Mouse (Mus musculus) myocyte (in vitro differentiated cells): Measurements from ENCODE around the gene Zfp771. TPM values are rescaled to one million over a fixed set of nuclear protein-coding genes. Genes with fewer than 3 reads are reported as not detected.

ENCODE experiments used
- H3K27me3 ChIP-seq: one replicate; pipeline ENCODE4 v1.6.1; 2011; ENCODE audit not compliant: control insufficient read depth, insufficient read depth, insufficient read length
- H3K36me3 ChIP-seq: one replicate; pipeline ENCODE4 v1.6.1; 2011; ENCODE audit not compliant: control insufficient read depth, insufficient read depth
- H3K4me2 ChIP-seq: one replicate; pipeline ENCODE4 v1.6.1; 2011; ENCODE audit warnings: low read depth, control low read depth
- H3K4me3 ChIP-seq: one replicate; pipeline ENCODE4 v1.5.1; 2011; ENCODE audit warnings: mild to moderate bottlenecking, control low read depth, moderate library complexity
- H3K79me2 ChIP-seq: one replicate; pipeline ENCODE4 v1.6.1; 2011; ENCODE audit not compliant: control insufficient read depth, insufficient read depth
- H3ac ChIP-seq: one replicate; pipeline ENCODE4 v1.6.1; 2011; ENCODE audit not compliant: control insufficient read depth, insufficient read length
- CEBPB ChIP-seq: IDR thresholded peaks from 2 replicates; pipeline ENCODE4 v1.6.1; 2011; ENCODE audit warnings: mild to moderate bottlenecking, moderate library complexity; ENCODE audit not compliant: poor library complexity, insufficient read depth, severe bottlenecking
- E2F4 ChIP-seq: IDR thresholded peaks from one replicate; pipeline ENCODE4 v1.6.1; 2011; ENCODE audit warnings: mild to moderate bottlenecking, control low read depth, moderate library complexity; ENCODE audit not compliant: insufficient read depth
- MAX ChIP-seq: IDR thresholded peaks from one replicate; pipeline ENCODE4 v1.6.1; 2011; ENCODE audit warnings: low read depth, mild to moderate bottlenecking, control low read depth
- MYOD1 ChIP-seq, 3 experiments: IDR thresholded peaks; one replicate each; pipeline ENCODE4 v1.6.1; 2011; ENCODE audit warnings: control low read depth in 2 of 3, low read depth in 2 of 3, mild to moderate bottlenecking in 2 of 3, moderate library complexity in 1 of 3; ENCODE audit not compliant: insufficient read length in 2 of 3, control insufficient read depth in 1 of 3
- MYOG ChIP-seq, 3 experiments: IDR thresholded peaks; one replicate each; pipeline ENCODE4 v1.6.1; 2011; ENCODE audit warnings: control low read depth in 2 of 3, low read depth in 2 of 3, mild to moderate bottlenecking in 2 of 3; ENCODE audit not compliant: insufficient read length in 2 of 3, control insufficient read depth in 1 of 3, insufficient read depth in 1 of 3
- POLR2A ChIP-seq: IDR thresholded peaks from one replicate; pipeline ENCODE4 v1.6.1; 2011; ENCODE audit warnings: low read depth, mild to moderate bottlenecking, control low read depth, moderate library complexity; ENCODE audit not compliant: insufficient read length
- POLR2AphosphoS2 ChIP-seq: IDR thresholded peaks from one replicate; pipeline ENCODE4 v1.6.1; 2011; ENCODE audit warnings: low read depth, control low read depth; ENCODE audit not compliant: insufficient read length
- REST ChIP-seq: IDR thresholded peaks from one replicate; pipeline ENCODE4 v1.6.1; 2011; ENCODE audit warnings: mild to moderate bottlenecking, control low read depth, moderate library complexity; ENCODE audit not compliant: insufficient read depth, insufficient read length
- SRF ChIP-seq: IDR thresholded peaks from one replicate; pipeline ENCODE4 v1.6.1; 2011; ENCODE audit warnings: low read depth; ENCODE audit not compliant: control insufficient read depth, insufficient read length
- TCF12 ChIP-seq: IDR thresholded peaks from one replicate; pipeline ENCODE4 v1.6.1; 2011; ENCODE audit warnings: mild to moderate bottlenecking, control low read depth; ENCODE audit not compliant: poor library complexity, insufficient read depth, severe bottlenecking
- TCF3 ChIP-seq: IDR thresholded peaks from one replicate; pipeline ENCODE4 v1.6.1; 2011; ENCODE audit warnings: low read depth, control low read depth; ENCODE audit not compliant: insufficient read length
- USF1 ChIP-seq: IDR thresholded peaks from one replicate; pipeline ENCODE4 v1.6.1; 2011; ENCODE audit warnings: low read depth, mild to moderate bottlenecking, control low read depth, moderate library complexity
- polyA plus RNA-seq: library from polyadenylated mRNA; unstranded; fragments of >200 nt; fragmentation: generic; extraction: Trizol; gene quantifications from one replicate; pipeline ENCODE4 v1.2.1, GENCODE M21; 2012; ENCODE audit warnings: missing spikeins

Zfp771 gene
- polyA plus RNA-seq, 1 experiment, result 34.9 TPM

DNA sequence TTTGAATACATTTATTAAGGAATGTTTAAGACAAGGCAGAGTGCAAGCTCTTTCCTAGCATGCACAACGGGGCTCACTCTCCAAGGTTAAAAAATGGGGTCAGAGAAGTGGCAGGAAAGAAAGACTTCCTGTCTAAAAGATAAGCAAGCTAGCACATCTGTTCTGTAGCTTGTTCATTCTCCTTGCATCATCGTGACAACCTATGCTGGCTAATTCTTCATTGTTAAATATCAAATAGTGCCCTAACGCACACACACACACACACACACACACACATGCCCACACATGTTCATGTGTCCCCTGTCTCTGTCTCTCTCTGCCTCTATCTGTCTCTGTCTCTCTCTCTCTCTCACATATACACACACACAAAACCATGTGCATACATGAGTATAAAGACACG, 37.0 kb downstream of the Zfp771 start:
- Histone ChIP-seq H3K36me3 (no peaks in the 10 kb centered on the region), H3K27me3 (peaks cover 13% of the 10 kb centered on the region), H3K79me2 (no peaks in the 10 kb centered on the region), H3K4me2 (no peak overlapping the region), H3ac (no peak overlapping the region), H3K4me3 (no peak overlapping the region)
- no peak for TF ChIP-seq USF1
- TF ChIP-seq CEBPB, result no peak
- no peak for TF ChIP-seq MAX
- no peak for TF ChIP-seq SRF
- no peak for TF ChIP-seq MYOD1 (IDR thresholded peaks at IDR 0.05; ENCODE audit: control insufficient read depth in 1 of 3, insufficient read length in 2 of 3, low read depth in 2 of 3)
- TF ChIP-seq TCF12, result no peak
- no peak for TF ChIP-seq REST
- no peak for TF ChIP-seq POLR2A
- no peak for TF ChIP-seq MYOG (IDR thresholded peaks at IDR 0.05; ENCODE audit: control insufficient read depth in 1 of 3, insufficient read depth in 1 of 3, insufficient read length in 2 of 3, low read depth in 2 of 3)
- TF ChIP-seq TCF3, result no peak

DNA sequence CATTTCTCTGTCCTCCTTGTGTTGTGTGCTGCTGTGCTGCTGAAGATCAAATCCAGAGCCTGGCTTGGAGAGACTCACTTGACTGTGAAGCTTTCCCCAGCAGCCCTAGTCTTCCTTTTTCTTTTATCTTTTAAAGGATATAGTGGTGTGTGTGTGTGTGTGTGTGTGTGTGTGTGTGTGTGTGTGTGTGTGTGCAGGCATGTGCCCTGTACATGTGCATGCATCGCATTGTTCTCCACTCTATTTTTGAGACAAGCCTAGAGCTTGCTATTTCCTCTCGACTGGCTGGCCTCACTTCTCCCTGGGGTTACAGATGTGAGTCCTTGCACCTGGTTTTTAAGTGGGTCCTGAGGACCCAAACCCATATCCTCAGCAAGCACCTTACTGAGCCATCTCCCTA, 38.1 kb downstream of the Zfp771 start:
- Histone ChIP-seq H3K79me2 (no peaks in the 10 kb centered on the region), H3ac (no peak overlapping the region), H3K36me3 (no peaks in the 10 kb centered on the region), H3K4me3 (no peak overlapping the region), H3K4me2 (no peak overlapping the region), H3K27me3 (peaks cover 17% of the 10 kb centered on the region)
- TF ChIP-seq CEBPB (no peak), REST (no peak), POLR2AphosphoS2 (no peak), MYOG (IDR thresholded peaks at IDR 0.05; ENCODE audit: control insufficient read depth in 1 of 3, insufficient read depth in 1 of 3, insufficient read length in 2 of 3, low read depth in 2 of 3) (no peak), MYOD1 (IDR thresholded peaks at IDR 0.05; ENCODE audit: control insufficient read depth in 1 of 3, insufficient read length in 2 of 3, low read depth in 2 of 3) (no peak), POLR2A (no peak), USF1 (no peak), TCF12 (no peak), SRF (no peak), E2F4 (no peak), TCF3 (no peak)

DNA sequence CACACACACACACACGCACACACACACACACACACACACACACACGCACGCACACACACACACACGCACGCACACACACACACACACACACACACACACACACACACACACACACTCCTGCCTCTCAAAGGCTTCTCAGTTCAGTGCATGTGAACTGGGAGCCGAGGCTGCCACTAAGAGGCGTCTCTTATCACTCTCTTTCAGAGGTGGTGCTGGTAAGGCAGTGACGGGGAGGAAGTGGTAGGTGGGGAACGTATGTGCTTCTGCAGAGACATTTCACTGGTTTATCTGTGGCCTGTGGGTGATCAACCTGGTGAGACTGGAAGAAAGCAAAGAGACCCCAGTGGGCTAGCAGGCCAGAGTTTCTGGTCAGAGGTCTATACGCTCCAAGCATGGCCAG, 41.1 kb downstream of the Zfp771 start:
- TF ChIP-seq SRF (no peak), POLR2AphosphoS2 (no peak), TCF3 (no peak), POLR2A (no peak), USF1 (no peak)
- Histone ChIP-seq H3K27me3 (peaks cover 20% of the 10 kb centered on the region), H3K36me3 (no peaks in the 10 kb centered on the region), H3K4me3 (no peak overlapping the region), H3K79me2 (no peaks in the 10 kb centered on the region), H3K4me2 (no peak overlapping the region), H3ac (no peak overlapping the region)

GRCm38 (mm10) chr7:127287940-127288339, 43.9 kb downstream of the Zfp771 start:
- H3K4me2 ChIP-seq, result no peak overlapping the region
- H3K27me3 ChIP-seq, result peaks cover 38% of the 10 kb centered on the region
- TF ChIP-seq POLR2A (no peak), TCF3 (no peak), CEBPB (no peak), MYOD1 (IDR thresholded peaks at IDR 0.05; ENCODE audit: control insufficient read depth in 1 of 3, insufficient read length in 2 of 3, low read depth in 2 of 3) (no peak)
- H3K4me3 ChIP-seq, result no peak overlapping the region
- H3ac ChIP-seq, result no peak overlapping the region
- H3K79me2 ChIP-seq, result no peaks in the 10 kb centered on the region
- H3K36me3 ChIP-seq, result no peaks in the 10 kb centered on the region

GRCm38 (mm10) chr7:127289306-127289705, 45.2 kb downstream of the Zfp771 start:
- H3K4me3 ChIP-seq, result no peak overlapping the region
- H3K27me3 ChIP-seq, result peaks cover 37% of the 10 kb centered on the region
- H3K36me3 ChIP-seq, result no peaks in the 10 kb centered on the region
- no peak overlapping the region for H3ac ChIP-seq
- H3K79me2 ChIP-seq, result no peaks in the 10 kb centered on the region
- no peak for TF ChIP-seq MYOD1 (IDR thresholded peaks at IDR 0.05; ENCODE audit: control insufficient read depth in 1 of 3, insufficient read length in 2 of 3, low read depth in 2 of 3)
- no peak for TF ChIP-seq POLR2AphosphoS2
- TF ChIP-seq MAX, result no peak
- no peak for TF ChIP-seq TCF12
- TF ChIP-seq TCF3, result no peak
- TF ChIP-seq E2F4, result no peak
- no peak for TF ChIP-seq USF1
- TF ChIP-seq SRF, result no peak
- TF ChIP-seq POLR2A, result no peak
- no peak overlapping the region for H3K4me2 ChIP-seq

GRCm38 (mm10) chr7:127290142-127290541, 46.1 kb downstream of the Zfp771 start:
- TF ChIP-seq SRF (no peak), CEBPB (no peak), REST (no peak), MYOG (IDR thresholded peaks at IDR 0.05; ENCODE audit: control insufficient read depth in 1 of 3, insufficient read depth in 1 of 3, insufficient read length in 2 of 3, low read depth in 2 of 3) (no peak), TCF12 (no peak), MAX (no peak), MYOD1 (IDR thresholded peaks at IDR 0.05; ENCODE audit: control insufficient read depth in 1 of 3, insufficient read length in 2 of 3, low read depth in 2 of 3) (no peak), POLR2AphosphoS2 (no peak), TCF3 (no peak), POLR2A (no peak), USF1 (no peak), E2F4 (no peak)
- Histone ChIP-seq H3ac (no peak overlapping the region), H3K79me2 (no peaks in the 10 kb centered on the region), H3K27me3 (peaks cover 36% of the 10 kb centered on the region), H3K36me3 (no peaks in the 10 kb centered on the region), H3K4me2 (no peak overlapping the region), H3K4me3 (no peak overlapping the region)
